ENCODE assay signal across 20 mouse cellular contexts in genomic region chr8:111894955-111895354, GRCm38 (mm10). TPM values are rescaled to one million over a fixed set of nuclear protein-coding genes. Genes with fewer than 3 reads are reported as not detected.
DNase-seq lines count a peak whose midpoint lies in the region; ATAC-seq and TF ChIP-seq lines count a peak whose summit lies in the region.
"Had no signal": no experiment of that assay in that cellular context is flagged by ENCODE, and none has a peak within 500 bp of the region (broad histone marks: within the 10 kb centered on the region; RNA-seq: fewer than 3 reads in every experiment).

No protein-coding gene starts in this region.

- no peak for TF ChIP-seq POLR2A in lung, adult 2 months (IDR thresholded peaks at IDR 0.05; ENCODE audit: borderline replicate concordance, extremely low read depth, low read depth, low read length)

- peak; percentile 36 for TF ChIP-seq CTCF in forebrain, postnatal 0 days (IDR thresholded peaks at IDR 0.05; ENCODE audit: low read depth)
- TF ChIP-seq CTCF in lung, adult 2 months (IDR thresholded peaks at IDR 0.05; ENCODE audit: insufficient read depth, low read length): peak; percentile 39; the same call in 1 of the 2 replicates

- no peak overlapping the region for H3K4me3 ChIP-seq in forebrain, postnatal 0 days (ENCODE audit: low read depth, low read length)
- no peak overlapping the region for H3K4me3 ChIP-seq in forebrain, embryonic 12.5 days (replicated peaks)
- H3K4me3 ChIP-seq in lung, adult 2 months (replicated peaks; ENCODE audit: extremely low read depth, low read depth, low read length): no peak overlapping the region
- H3K4me3 ChIP-seq in hindbrain, embryonic 11.5 days (ENCODE audit: low read depth, low read length): no peak overlapping the region
- H3K4me3 ChIP-seq: embryonic facial prominence, embryonic 10.5 days; forebrain, embryonic 10.5 days; hindbrain, embryonic 15.5 days; kidney, embryonic 15.5 days; midbrain, embryonic 15.5 days; neural tube, embryonic 12.5 days had no signal

- no peak overlapping the region for H3K9ac ChIP-seq in forebrain, postnatal 0 days
- H3K9ac ChIP-seq in forebrain, embryonic 12.5 days: no peak overlapping the region
- H3K9ac ChIP-seq in hindbrain, embryonic 11.5 days (ENCODE audit: low read depth, low read length): no peak overlapping the region
- H3K9ac ChIP-seq: hindbrain, embryonic 15.5 days; kidney, embryonic 15.5 days; midbrain, embryonic 15.5 days; neural tube, embryonic 12.5 days had no signal

- no peaks in the 10 kb centered on the region for H3K9me3 ChIP-seq in forebrain, postnatal 0 days (ENCODE audit: low read length)
- no peaks in the 10 kb centered on the region for H3K9me3 ChIP-seq in forebrain, embryonic 12.5 days
- H3K9me3 ChIP-seq in hindbrain, embryonic 11.5 days (ENCODE audit: control insufficient read depth, low read length): no peaks in the 10 kb centered on the region
- H3K9me3 ChIP-seq: embryonic facial prominence, embryonic 10.5 days; forebrain, embryonic 10.5 days; hindbrain, embryonic 15.5 days; kidney, embryonic 15.5 days; midbrain, embryonic 15.5 days; neural tube, embryonic 12.5 days had no signal

- H3K4me1 ChIP-seq in forebrain, postnatal 0 days (ENCODE audit: insufficient read depth): no peaks in the 10 kb centered on the region
- peaks cover 5% of the 10 kb centered on the region; the same call in 1 of the 2 replicates for H3K4me1 ChIP-seq in forebrain, embryonic 12.5 days
- H3K4me1 ChIP-seq in lung, adult 2 months (ENCODE audit: control insufficient read depth, insufficient read depth, low read length): peaks cover 8% of the 10 kb centered on the region
- 0 out of 2 replicates have a peak, but pooled peaks cover 2% of the 10 kb centered on the region for H3K4me1 ChIP-seq in hindbrain, embryonic 11.5 days (replicated peaks; ENCODE audit: control insufficient read depth, insufficient read depth, low read length)

- peaks cover 13% of the 10 kb centered on the region for H3K27me3 ChIP-seq in forebrain, postnatal 0 days (ENCODE audit: insufficient read depth, low read length)
- H3K27me3 ChIP-seq in forebrain, embryonic 12.5 days: peaks cover 28% of the 10 kb centered on the region
- H3K27me3 ChIP-seq in hindbrain, embryonic 11.5 days (ENCODE audit: control insufficient read depth, insufficient read depth, low read length): peaks cover 13% of the 10 kb centered on the region

- no peak for DNase-seq in forebrain, postnatal 0 days
- no peak for DNase-seq in lung, adult 2 months
- no peak for DNase-seq in lung, postnatal 25 days (ENCODE audit: low spot score)
- peak; percentile 72 for DNase-seq in ES-CJ7 (ENCODE audit: low read depth, low spot score)
- no peak for DNase-seq in hindbrain, embryonic 11.5 days (ENCODE audit: low spot score)
- DNase-seq in c-Kit-positive CD71-positive TER-119-positive erythroid progenitor cells, embryonic 14.5 days (ENCODE audit: low spot score): no peak
- DNase-seq: cerebellum, adult 9-11 months; layer of hippocampus, postnatal 36 days; lung, postnatal 14 days; retina, postnatal 1 day; thymus, adult 18-20 months had no signal

- ATAC-seq in forebrain, postnatal 0 days: no peak
- no peak for ATAC-seq in forebrain, embryonic 12.5 days (ENCODE audit: low FRiP score)
- ATAC-seq in erythroblast, adult 5-6 weeks (replicated peaks; ENCODE audit: low FRiP score, poor library complexity, severe bottlenecking): peak; percentile 75
- no peak for ATAC-seq in hindbrain, embryonic 11.5 days (ENCODE audit: low FRiP score)
- ATAC-seq: midbrain, embryonic 15.5 days had no signal

- H3K4me2 ChIP-seq in forebrain, postnatal 0 days (ENCODE audit: low read depth): no peak overlapping the region
- no peak overlapping the region for H3K4me2 ChIP-seq in forebrain, embryonic 12.5 days
- H3K4me2 ChIP-seq in hindbrain, embryonic 11.5 days (replicated peaks; ENCODE audit: low read depth, low read length): no peak overlapping the region
- H3K4me2 ChIP-seq: hindbrain, embryonic 15.5 days; kidney, embryonic 15.5 days; midbrain, embryonic 15.5 days; neural tube, embryonic 12.5 days had no signal

- H3K27ac ChIP-seq in forebrain, postnatal 0 days (ENCODE audit: low read depth, low read length): no peak overlapping the region
- H3K27ac ChIP-seq in forebrain, embryonic 12.5 days: no peak overlapping the region
- no peak overlapping the region for H3K27ac ChIP-seq in hindbrain, embryonic 11.5 days (ENCODE audit: low read depth, low read length)
- H3K27ac ChIP-seq: embryonic facial prominence, embryonic 10.5 days; forebrain, embryonic 10.5 days; hindbrain, embryonic 15.5 days; kidney, embryonic 15.5 days; midbrain, embryonic 15.5 days; neural tube, embryonic 12.5 days had no signal

- H3K36me3 ChIP-seq in forebrain, postnatal 0 days (ENCODE audit: insufficient read depth): no peaks in the 10 kb centered on the region
- H3K36me3 ChIP-seq in forebrain, embryonic 12.5 days (replicated peaks): no peaks in the 10 kb centered on the region
- H3K36me3 ChIP-seq in hindbrain, embryonic 11.5 days (ENCODE audit: control insufficient read depth, insufficient read depth, low read length): no peaks in the 10 kb centered on the region
- H3K36me3 ChIP-seq: embryonic facial prominence, embryonic 10.5 days; forebrain, embryonic 10.5 days; hindbrain, embryonic 15.5 days; kidney, embryonic 15.5 days; midbrain, embryonic 15.5 days; neural tube, embryonic 12.5 days had no signal

- 88% methylated on average over 7 of the region's 7 CpGs for WGBS in forebrain, postnatal 0 days
- 87% methylated on average over 7 of the region's 7 CpGs for WGBS in forebrain, embryonic 12.5 days
- WGBS in lung, adult 2 months: 87% methylated on average over 7 of the region's 7 CpGs
- 88% methylated on average over 7 of the region's 7 CpGs for WGBS in hindbrain, embryonic 11.5 days

RNA-seq across cellular contexts. Expression of gene Chst5, which starts 15.3 kb away (rescaled TPM):
- 1.5 and 3.7 TPM in 2 replicates for total RNA-seq in forebrain, postnatal 0 days (2014; rRNA removed)
- 1.8 and 2.6 TPM in 2 replicates for polyA plus RNA-seq in forebrain, postnatal 0 days (2015; fragmentation: Nextera tagmentation; extraction: Ambion mirVana)
- 1.5 and 1.7 TPM in 2 replicates for polyA plus RNA-seq in forebrain, embryonic 12.5 days (2016; fragmentation: Nextera tagmentation; extraction: Ambion mirVana)
- 7.1 and 7.6 TPM in 2 replicates for polyA plus RNA-seq in lung, adult 2 months (2012; rRNA removed)
- total RNA-seq in erythroblast, adult 5-6 weeks (2015; ENCODE audit: low replicate concordance): not detected in 2 replicates
- total RNA-seq in erythroblast, adult 5-6 weeks (2017; ENCODE audit: low replicate concordance): not detected in 2 replicates
- polyA plus RNA-seq in hindbrain, embryonic 11.5 days (2014; fragmentation: Nextera tagmentation; extraction: Ambion mirVana): 2.9 and 3.2 TPM in 2 replicates
- polyA plus RNA-seq: C2C12 had no signal

RNA-seq across cellular contexts. Expression of gene Tmem170, which starts 18.4 kb away (rescaled TPM):
- 3.0 and 3.6 TPM in 2 replicates for total RNA-seq in forebrain, postnatal 0 days (2014; rRNA removed)
- polyA plus RNA-seq in forebrain, postnatal 0 days (2015; fragmentation: Nextera tagmentation; extraction: Ambion mirVana): 1.5 and 2.0 TPM in 2 replicates
- polyA plus RNA-seq in forebrain, embryonic 12.5 days (2016; fragmentation: Nextera tagmentation; extraction: Ambion mirVana): 7.6 and 8.7 TPM in 2 replicates
- polyA plus RNA-seq in lung, adult 2 months (2012; rRNA removed): 4.0 and 5.0 TPM in 2 replicates
- 0.84 and 2.7 TPM in 2 replicates for total RNA-seq in erythroblast, adult 5-6 weeks (2015; ENCODE audit: low replicate concordance)
- total RNA-seq in erythroblast, adult 5-6 weeks (2017; ENCODE audit: low replicate concordance): 0.70 and 1.4 TPM in 2 replicates
- 7.5 and 11.0 TPM in 2 replicates for polyA plus RNA-seq in hindbrain, embryonic 11.5 days (2014; fragmentation: Nextera tagmentation; extraction: Ambion mirVana)

RNA-seq across cellular contexts. Expression of gene Tmem231, which starts 38.7 kb away (rescaled TPM):
- 15.9 and 19.9 TPM in 2 replicates for total RNA-seq in forebrain, postnatal 0 days (2014; rRNA removed)
- 12.3 and 14.7 TPM in 2 replicates for polyA plus RNA-seq in forebrain, postnatal 0 days (2015; fragmentation: Nextera tagmentation; extraction: Ambion mirVana)
- polyA plus RNA-seq in forebrain, embryonic 12.5 days (2016; fragmentation: Nextera tagmentation; extraction: Ambion mirVana): 18.6 and 18.7 TPM in 2 replicates
- 8.0 and 8.2 TPM in 2 replicates for polyA plus RNA-seq in lung, adult 2 months (2012; rRNA removed)
- total RNA-seq in erythroblast, adult 5-6 weeks (2015; ENCODE audit: low replicate concordance): 2.7 TPM in 1 of 2 replicates, not detected in the other
- 4.7 and 5.0 TPM in 2 replicates for total RNA-seq in erythroblast, adult 5-6 weeks (2017; ENCODE audit: low replicate concordance)
- polyA plus RNA-seq in hindbrain, embryonic 11.5 days (2014; fragmentation: Nextera tagmentation; extraction: Ambion mirVana): 13.8 and 16.1 TPM in 2 replicates

RNA-seq across cellular contexts. Expression of gene Cfdp1, which starts 40.9 kb away (rescaled TPM):
- 121 and 128 TPM in 2 replicates for total RNA-seq in forebrain, postnatal 0 days (2014; rRNA removed)
- 195 and 214 TPM in 2 replicates for polyA plus RNA-seq in forebrain, postnatal 0 days (2015; fragmentation: Nextera tagmentation; extraction: Ambion mirVana)
- 199 and 207 TPM in 2 replicates for polyA plus RNA-seq in forebrain, embryonic 12.5 days (2016; fragmentation: Nextera tagmentation; extraction: Ambion mirVana)
- polyA plus RNA-seq in lung, adult 2 months (2012; rRNA removed): 3.6 and 7.9 TPM in 2 replicates
- total RNA-seq in erythroblast, adult 5-6 weeks (2015; ENCODE audit: low replicate concordance): 13.3 and 43.7 TPM in 2 replicates
- 32.5 and 33.6 TPM in 2 replicates for total RNA-seq in erythroblast, adult 5-6 weeks (2017; ENCODE audit: low replicate concordance)
- polyA plus RNA-seq in hindbrain, embryonic 11.5 days (2014; fragmentation: Nextera tagmentation; extraction: Ambion mirVana): 214 and 223 TPM in 2 replicates

RNA-seq across cellular contexts. Expression of gene Gabarapl2, which starts 45.5 kb away (rescaled TPM):
- 155 and 165 TPM in 2 replicates for total RNA-seq in forebrain, postnatal 0 days (2014; rRNA removed)
- polyA plus RNA-seq in forebrain, postnatal 0 days (2015; fragmentation: Nextera tagmentation; extraction: Ambion mirVana): 484 and 489 TPM in 2 replicates
- 336 and 356 TPM in 2 replicates for polyA plus RNA-seq in forebrain, embryonic 12.5 days (2016; fragmentation: Nextera tagmentation; extraction: Ambion mirVana)
- 26.2 and 58.2 TPM in 2 replicates for polyA plus RNA-seq in lung, adult 2 months (2012; rRNA removed)
- total RNA-seq in erythroblast, adult 5-6 weeks (2015; ENCODE audit: low replicate concordance): 113 and 121 TPM in 2 replicates
- total RNA-seq in erythroblast, adult 5-6 weeks (2017; ENCODE audit: low replicate concordance): 170 and 171 TPM in 2 replicates
- polyA plus RNA-seq in hindbrain, embryonic 11.5 days (2014; fragmentation: Nextera tagmentation; extraction: Ambion mirVana): 347 and 351 TPM in 2 replicates
